Mouse (Mus musculus): Measurements from ENCODE around the gene Tgtp2.
"Not testable (repeated sequence)": the region's sequence is repeated elsewhere in the genome, so short reads cannot be mapped to it uniquely, and the experiment has no call there.

The Tgtp2 gene

DNA sequence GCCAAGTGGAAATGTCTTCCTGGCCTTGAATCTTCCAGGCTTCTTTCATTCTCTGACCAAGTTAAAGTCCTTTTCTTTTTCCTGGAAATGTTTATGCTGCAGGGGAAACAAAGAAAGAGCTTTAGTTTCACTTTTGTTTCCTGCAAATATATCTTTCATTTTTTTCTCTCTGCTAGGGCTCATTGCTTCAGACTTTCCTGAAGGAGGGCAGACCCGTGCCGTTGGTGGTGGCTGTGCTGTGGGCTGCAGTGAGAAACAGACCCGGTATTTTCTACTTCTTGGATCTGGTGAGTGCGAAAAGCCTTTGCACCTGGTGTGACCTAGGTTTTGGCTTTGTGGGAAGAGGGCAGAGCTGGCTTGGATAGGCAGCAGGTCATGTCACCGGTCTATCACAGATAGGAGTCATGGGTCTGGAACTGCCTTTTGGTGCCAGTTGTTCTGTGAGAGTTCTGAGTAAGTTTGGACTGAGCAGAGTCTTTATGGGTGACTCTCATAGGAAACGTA is 22.9 kb upstream of the Tgtp2 start:
- DNase-seq (ENCODE audit: extremely low spot score, low spot score), result no peak

- DNase-seq (ENCODE audit: extremely low spot score, low spot score), result no peak
Observed at GRCm38 (mm10) chr11:49084875-49085274, 20.9 kb upstream of the Tgtp2 start.

DNA sequence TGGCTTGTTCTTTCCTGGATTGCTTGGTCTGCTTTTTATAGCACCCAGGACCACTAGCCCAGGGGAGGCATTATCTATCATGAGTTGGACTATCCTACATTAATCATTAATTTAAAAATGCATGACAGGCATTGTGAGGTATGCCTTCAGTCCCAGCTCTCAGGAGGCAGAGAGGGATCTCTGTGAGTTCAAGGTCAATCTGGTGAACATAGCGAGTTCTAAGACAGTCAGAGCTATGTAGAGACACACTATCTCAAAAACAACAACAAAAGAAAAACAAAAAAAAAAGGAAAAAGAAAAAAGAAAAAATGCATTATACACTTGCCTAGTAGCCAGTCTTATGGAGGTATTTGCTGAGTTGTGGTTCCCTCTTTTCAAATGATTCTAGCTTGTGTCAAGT is 20.4 kb upstream of the Tgtp2 start:
- no peak for DNase-seq (ENCODE audit: extremely low spot score, low spot score)

- DNase-seq (ENCODE audit: extremely low spot score, low spot score), result no peak
Observed at GRCm38 (mm10) chr11:49083808-49084207, 19.8 kb upstream of the Tgtp2 start.

DNA sequence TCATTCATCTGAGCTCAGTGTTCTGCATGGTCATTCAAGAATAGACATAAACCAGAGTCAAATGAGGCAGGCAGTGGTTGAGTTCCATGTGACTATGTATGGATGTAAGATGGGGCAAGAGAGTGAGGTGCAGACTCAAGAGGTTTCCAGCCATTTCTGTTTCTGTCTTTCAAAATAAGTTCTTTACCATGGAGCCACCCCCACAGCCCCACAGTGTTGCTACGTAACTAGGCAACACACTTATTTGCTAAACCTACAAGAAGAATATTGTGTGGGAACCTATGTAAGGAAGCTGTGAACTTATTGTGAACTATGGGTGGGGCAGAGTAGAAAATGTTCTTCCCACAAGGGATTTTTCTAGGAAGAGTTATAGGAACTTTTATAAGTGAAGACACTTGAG is 19.1 kb upstream of the Tgtp2 start:
- no peak for DNase-seq (ENCODE audit: extremely low spot score, low spot score)

DNA sequence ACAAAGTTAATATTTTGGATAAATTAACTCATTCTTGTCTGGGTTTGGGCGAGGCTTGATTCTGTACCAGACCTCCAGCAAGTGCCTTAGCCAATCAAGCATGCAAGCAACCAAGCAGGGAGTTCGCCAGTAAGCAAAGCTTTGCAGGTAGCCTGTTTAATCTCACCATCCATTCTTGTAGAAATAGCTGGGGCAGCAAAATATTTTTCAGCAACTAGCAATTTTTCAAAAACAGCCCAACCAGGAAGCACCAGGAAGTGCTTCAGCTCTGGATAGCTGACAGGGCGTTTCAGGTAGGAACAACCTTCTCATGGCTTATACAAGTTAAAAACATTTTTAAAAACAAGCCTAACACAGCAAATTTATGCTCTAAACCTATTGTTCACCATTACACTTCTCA is 17.9 kb upstream of the Tgtp2 start:
- no peak for DNase-seq (ENCODE audit: extremely low spot score, low spot score)

GRCm38 (mm10) chr11:49081356-49081755 is 17.4 kb upstream of the Tgtp2 start:
- no peak for DNase-seq (ENCODE audit: extremely low spot score, low spot score)

- no peak for DNase-seq (ENCODE audit: extremely low spot score, low spot score)
Observed at GRCm38 (mm10) chr11:49080636-49081035, 16.6 kb upstream of the Tgtp2 start.

GRCm38 (mm10) chr11:49078719-49079118 is 14.7 kb upstream of the Tgtp2 start:
- no peak for DNase-seq (ENCODE audit: extremely low spot score, low spot score)

- no peak for DNase-seq (ENCODE audit: extremely low spot score, low spot score)
Observed at GRCm38 (mm10) chr11:49077012-49077411, 13.0 kb upstream of the Tgtp2 start.

DNA sequence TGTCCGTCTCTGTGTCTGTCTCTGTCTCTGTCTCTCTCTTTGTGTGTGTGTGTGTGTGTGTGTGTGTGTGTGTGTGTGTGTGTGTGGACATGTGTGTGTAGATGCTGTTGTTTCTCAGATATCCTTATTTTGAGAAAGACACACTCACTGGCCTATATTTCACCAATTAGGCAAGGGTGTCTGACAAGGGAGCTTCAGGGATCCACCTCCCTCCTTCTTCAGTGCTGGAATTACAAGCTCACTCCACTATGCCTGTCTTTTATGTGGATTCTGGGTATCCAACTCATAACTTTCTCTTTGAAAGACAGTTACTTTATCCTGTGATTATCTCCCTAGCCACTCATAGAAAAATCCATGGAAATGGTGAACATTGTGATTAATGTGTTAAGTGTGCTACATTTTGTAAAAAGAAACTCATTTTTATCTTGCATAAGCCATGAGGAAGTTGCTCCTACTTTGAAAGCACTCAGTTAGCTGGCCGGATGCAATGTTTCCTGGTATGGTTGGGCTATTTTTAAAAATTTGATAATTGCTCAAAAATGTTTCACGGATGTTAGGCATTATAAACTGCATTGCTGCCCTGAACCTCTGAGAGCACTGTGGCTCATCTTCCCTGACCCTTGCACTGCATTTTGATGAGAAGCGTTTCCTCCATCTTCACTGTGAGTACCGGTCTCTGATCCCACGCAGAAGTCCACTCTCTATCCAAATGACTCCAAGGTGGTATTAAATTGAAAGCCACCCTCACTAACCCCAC is 12.2 kb upstream of the Tgtp2 start, which contains the start of gene Ifi47:
Gene Ifi47 (plus strand): TSS at position 587 of the 757 bp plus-strand sequence.
- DNase-seq (ENCODE audit: extremely low spot score, low spot score), result not testable (repeated sequence)

DNA sequence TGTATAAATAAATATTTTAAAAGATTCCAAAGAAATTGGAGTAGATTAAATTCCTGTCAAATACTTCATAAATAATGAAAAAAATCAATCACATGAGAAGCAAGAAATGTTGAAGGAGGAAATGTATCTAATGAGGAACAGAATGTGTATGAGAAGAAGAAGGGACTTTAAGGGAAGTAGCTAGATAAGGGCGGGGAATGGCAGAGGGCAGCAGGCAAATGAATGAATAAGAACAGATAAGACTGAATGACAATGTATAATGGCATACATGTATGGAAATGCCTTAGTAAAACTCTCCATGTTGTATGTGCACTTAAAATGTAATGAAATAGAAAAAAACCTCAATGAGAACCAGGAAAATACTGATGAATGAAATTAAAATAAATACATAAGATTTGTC is 4.4 kb upstream of the Tgtp2 start:
- no peak for DNase-seq (ENCODE audit: extremely low spot score, low spot score)

DNA sequence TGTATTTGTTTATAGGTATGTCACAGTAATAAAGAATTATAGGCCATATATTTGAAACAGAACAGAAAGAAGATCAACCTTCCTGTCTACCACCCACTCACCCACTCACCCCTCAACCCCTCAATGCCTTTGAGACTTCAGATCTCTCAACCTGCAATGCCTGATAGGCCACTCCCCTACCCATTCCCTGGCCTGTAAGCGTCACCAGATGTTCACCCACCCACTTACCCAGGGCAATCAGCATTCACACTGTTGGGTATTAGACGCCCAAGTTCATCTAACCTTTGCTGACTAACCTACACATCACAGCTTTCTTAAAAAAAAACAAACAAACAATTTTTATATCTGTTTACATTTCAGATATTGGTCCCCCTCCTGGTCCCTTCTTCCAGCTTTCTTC is 2.1 kb downstream of the Tgtp2 start:
- DNase-seq (ENCODE audit: extremely low spot score, low spot score), result not testable (repeated sequence)

- DNase-seq (ENCODE audit: extremely low spot score, low spot score), result not testable (repeated sequence)
Observed at GRCm38 (mm10) chr11:49060061-49060460, 3.9 kb downstream of the Tgtp2 start.

GRCm38 (mm10) chr11:49051894-49052293 is 12.1 kb downstream of the Tgtp2 start:
- DNase-seq (ENCODE audit: extremely low spot score, low spot score), result not testable (repeated sequence)

GRCm38 (mm10) chr11:49051093-49051891 is 12.7 kb downstream of the Tgtp2 start, which contains the start of gene 9930111J21Rik2:
9930111J21Rik2 (minus strand) TSS chr11:49051242.
- not testable (repeated sequence) for DNase-seq (ENCODE audit: extremely low spot score, low spot score)

- not testable (repeated sequence) for DNase-seq (ENCODE audit: extremely low spot score, low spot score)
Observed at GRCm38 (mm10) chr11:49050064-49050463, 13.9 kb downstream of the Tgtp2 start.

DNA sequence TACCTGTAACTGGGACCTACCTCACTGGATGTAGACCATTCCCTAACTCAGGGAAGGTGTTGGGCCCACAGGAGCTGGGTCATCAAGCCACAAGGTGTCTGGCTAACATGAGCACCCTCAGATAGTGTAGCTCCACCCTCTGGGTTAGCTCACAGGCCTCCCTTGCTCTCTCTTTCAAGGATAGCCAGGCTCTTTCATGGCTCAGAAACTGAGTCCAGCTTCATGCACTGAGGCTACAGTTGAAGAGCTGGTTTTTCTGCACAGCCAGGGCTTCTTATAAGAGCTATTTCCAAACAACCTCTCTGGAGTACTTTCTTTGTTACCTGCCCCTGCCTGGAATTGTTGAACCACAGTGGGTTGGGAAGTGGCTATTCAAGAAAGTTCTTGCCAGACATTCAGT is 51.9 kb downstream of the Tgtp2 start:
- not testable (repeated sequence) for DNase-seq (ENCODE audit: extremely low spot score, low spot score)

All from neural tube, embryonic 10.5 days (tissue).